Mouse (Mus musculus) left cerebral cortex, adult 9 months (tissue): ENCODE data around the gene Ablim1.

Source experiments
- DNase-seq, 2 experiments: peaks; one replicate each; pipeline ENCODE4 v3.0.0; 2022; ENCODE audit warnings: low spot score in 2 of 2

The Ablim1 gene

DNA sequence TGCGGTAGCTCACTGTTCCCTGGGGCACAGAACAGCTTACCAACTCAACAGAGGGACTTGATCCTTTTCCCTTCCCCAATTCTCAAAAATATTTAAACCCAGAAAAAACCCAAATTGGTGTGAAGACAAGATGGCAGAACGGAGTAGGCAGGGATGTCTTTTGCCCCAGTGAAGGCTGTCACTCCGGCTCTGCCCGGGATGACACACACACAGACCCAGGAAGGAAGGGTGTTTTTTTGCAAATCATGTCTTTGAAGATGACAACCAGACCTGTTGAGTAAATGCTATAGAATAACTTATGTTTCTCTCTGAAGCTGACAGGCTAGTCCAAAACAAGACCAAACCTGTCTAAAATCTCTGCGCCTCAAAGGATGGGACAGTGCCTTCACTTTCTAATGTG lies 187.2 kb downstream of the Ablim1 start:
- DNase-seq, result no peak

DNA sequence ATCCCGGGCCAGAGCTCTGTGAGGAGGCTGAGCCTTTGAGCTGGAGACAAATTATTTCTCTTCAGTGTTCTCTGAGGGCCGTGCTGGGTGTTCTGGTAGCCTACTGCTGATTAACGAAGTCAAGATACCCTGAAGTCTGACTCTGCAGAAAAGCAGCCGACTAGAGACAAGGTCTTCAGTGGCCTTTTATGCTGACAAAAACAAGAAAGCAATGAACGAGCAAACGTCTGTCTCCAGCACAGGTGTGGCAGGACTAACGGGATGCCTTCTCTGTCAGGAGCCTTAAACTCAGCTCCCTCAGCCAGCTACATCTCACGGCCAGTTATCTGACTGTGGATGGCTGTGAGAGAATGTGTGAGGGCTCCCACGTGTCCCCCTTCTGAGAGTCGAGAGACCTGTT lies 187.8 kb downstream of the Ablim1 start:
- no peak for DNase-seq

DNA sequence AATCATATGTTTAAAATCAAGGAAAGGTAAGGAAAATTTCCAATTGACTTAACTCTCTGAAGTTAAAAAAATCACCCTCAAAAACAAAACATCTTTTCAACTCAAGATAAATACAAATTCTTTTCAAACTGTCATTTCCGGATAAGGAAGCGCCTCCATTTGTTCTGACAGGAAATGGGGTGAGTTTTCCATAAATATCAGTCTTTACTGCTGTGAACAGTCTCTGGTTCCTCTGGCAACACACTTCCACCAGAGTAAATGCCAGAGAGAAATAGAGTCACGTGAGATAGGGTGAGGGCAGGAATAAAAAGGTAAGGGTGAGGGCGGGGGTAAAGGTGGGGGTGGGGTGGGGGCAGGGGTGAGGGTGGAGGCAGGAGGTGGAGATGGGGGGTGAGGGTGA lies 189.8 kb downstream of the Ablim1 start:
- DNase-seq, result no peak

DNA sequence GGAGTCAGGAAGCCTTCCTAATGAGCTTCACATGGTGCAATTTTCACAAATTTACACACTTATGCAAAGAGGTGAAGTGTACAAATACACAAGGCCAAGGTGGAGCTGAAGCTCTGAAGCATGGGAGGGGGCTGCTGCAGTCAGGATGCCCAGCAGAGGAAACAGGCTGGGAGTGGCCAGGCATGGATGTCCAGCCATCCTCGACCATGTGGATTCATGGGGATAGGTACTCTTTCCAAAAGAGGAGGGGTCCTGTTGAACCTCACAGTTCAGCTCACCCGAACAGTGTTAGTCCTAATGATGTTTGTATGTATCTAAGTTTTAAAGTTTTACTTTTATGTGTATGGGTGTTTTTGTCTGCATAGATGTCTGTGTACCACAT lies 190.6 kb downstream of the Ablim1 start:
- no peak for DNase-seq

DNA sequence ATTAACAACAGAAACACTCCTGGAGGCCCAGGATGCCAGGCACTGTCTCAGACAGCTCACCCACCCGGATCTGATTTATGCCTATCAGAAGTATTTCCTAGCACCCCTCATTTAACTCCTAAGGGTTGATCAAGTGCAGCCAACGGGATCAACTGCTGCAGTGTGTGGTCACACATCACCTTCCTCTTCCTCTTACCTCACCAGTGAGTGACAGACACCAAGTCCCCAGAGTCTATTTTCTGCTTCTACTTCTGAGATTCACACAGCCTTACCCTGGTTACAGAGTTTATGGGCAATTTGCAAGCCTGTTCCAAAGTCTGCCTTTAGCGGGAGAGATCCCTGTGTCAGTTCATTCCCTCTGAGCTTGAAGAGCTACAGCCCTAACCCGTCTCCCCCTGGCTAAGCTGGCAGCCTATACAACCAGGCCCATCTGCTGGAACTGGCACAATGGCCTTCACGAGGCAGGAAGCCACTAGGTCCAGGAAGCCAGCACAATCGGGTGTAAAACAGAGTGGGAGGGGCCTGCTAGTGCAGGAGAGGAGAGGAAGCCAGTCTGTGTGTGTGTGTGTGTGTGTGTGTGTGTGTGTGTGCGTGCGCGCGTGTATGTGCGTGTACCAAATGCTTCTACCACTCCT lies 191.1 kb downstream of the Ablim1 start:
- no peak for DNase-seq

DNA sequence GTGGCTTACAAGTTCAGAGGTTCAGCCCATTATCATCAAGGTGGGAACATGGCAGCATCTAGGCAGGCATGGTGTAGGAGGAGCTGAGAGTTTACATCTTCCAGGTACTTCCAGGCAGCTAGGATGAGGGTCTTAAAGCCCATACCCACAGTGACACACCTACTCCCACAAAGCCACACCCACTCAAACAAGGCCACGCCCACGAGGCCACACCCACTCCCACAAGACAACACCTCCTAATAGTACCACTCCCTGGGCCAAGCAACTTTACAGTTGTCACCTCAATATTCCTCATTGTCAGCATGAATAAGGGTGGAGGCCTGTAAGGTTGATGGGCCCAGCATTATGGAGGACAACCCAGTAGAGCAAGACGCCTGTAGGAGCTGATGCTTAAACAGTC lies 192.5 kb downstream of the Ablim1 start:
- no peak for DNase-seq

DNA sequence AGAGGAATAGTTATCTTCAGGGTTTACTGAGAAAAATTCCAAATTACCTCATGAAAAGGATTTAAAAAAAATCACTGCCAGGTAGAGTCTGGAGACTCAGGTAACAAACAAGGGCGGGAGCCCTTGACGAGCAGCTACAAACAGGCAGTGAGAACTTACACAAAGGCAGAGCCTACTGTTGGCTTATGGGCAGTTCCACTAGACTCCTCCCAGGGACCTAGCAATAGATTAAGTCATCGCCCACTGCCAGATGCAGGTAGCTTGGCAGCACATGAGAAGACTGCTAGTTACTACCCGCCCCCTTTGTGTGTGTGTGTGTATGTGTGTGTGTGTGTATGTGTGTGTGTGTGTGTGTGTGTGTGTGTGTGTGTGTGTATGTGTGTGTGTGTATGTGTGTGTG lies 193.7 kb downstream of the Ablim1 start:
- no peak for DNase-seq

DNA sequence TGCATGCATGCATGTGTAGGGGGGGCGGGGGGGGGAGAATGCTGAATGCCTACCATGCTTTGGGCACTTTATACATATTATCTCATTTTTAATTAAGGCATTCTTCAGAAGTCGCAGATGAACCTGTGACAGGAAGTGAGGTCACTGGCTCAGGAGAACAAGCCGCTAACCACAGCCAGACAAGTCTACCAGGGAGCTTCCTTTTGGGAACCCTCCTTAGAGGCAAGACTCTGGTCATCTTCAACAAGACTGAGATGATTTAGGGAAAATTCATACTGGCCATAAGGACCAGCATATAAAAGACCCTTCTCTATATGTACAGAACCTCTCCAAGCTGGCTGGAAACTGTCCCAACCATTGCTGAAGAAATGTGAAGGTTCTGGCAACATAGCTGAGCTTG lies 195.1 kb downstream of the Ablim1 start:
- DNase-seq, result no peak

DNA sequence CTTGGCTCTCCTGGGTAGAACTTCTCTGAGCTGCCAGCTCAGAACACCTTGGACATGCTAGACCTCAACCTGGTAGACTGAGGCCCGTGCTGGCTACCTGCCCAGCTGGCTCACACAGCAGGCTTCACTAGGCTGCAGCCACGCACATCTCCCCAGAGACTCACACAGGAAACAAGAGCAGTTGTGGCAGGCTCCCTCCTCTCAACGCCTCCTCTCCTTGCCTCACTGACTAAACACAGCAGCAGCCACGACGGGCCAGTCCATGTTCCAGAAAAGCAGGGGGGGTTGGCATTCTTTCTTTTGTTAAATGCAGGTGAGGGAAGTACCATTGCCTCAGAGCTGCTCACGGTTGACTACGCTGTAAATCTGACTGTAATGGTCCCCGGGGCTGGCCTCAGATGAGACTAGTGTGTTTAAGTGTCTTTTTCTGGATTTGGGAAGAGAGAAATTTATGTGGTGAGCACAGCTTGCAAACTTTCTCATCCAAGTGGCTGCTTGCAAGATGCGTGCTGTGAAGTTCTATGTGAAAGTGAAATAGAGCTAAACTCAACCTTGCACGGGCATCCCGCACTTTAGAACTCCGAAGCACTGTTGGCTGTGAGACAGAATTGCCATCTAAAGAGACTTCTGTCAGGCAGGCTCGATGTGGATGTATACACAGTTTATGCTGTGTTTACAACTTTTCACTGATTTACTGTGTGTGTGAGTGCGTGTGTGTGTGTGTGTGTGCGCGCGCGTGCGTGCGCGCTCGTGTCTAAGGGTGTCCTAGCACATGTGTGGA lies 195.7 kb downstream of the Ablim1 start:
- peak; percentile 75 to 85 for DNase-seq

DNA sequence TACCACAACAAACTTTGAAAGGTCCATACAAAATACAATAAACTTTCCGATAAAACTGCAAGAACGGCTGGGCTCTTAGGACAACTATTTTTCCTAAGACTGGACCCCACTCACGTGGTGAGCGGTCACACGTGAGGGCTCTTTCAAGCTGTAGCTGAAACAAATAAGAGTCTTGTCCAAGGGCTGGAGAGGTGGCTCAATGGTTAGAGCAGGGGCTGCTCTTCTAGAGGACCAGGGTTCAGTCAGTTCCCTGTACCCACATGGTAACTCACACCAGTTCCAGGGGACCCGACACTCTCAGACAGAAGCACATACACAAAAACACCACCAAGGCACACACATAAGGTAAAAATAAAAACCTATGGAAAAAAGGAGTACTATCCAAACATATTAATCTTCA lies 197.0 kb downstream of the Ablim1 start:
- DNase-seq, result no peak

DNA sequence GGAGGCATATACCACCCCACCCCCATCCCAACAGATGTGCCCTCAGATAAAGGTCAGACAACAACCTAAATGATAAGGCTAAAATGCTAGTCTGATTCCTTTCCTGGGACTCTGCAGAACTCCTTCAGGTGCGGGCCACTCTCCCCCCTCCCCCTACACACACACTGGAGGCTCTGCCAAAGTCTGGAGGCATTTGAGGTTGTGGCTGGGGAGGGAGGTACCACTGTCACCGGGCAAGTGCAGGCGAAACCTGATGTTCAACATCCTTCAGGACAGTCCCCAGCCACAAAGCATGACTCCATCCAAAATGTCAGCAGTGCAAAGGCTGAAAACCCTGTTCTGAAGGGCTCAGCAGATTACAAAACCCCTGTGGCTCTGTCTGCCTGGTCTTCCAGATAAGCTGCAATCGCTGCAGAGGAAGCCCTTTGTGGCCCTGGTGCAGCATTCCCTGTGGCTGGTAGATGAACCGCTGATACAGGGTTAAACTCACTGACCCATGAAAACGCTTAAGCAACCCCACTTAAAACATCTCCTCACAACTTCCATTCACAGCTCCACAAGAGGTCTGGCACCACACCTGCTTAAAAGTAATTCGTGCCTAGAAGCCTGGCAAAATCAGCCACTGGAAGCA lies 197.7 kb downstream of the Ablim1 start:
- no peak for DNase-seq

DNA sequence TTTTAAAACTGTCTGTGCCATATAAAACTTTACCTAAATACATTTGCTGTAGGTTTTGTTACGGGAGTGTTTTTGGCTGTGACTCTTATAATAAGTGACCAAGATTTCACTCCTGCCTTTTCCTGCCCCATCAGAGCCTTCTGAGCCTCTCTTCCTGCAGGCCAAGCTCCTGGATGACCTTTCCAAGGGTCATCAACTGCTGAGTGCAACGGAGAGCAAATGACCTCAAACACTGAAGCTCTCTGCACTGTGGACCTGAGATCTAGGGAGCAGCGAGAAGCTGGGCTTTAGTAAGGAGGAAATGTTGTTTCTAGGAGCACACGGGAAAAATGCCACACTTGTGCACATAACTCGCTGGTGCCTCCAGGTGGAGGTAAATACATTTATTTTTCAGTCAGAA lies 199.0 kb downstream of the Ablim1 start:
- no peak for DNase-seq

DNA sequence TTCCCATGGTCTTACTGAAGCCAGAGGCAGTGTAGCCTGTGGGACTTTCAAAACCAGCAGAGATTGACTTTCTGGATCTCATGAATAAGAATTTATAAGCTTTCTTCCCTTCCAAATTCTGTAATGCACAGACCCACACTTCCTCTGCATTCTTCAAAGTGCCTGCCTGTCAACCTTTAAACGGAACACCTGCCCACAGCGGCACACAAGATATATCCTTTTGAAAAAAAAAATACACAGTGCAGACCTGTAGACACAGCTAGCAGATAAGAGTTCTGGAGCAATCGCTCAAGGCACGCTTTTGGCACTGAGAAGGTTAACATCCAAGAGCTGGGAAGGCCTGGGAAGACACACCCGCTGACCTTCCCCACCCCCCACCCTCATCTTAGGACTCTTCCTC lies 199.8 kb downstream of the Ablim1 start:
- no peak for DNase-seq

DNA sequence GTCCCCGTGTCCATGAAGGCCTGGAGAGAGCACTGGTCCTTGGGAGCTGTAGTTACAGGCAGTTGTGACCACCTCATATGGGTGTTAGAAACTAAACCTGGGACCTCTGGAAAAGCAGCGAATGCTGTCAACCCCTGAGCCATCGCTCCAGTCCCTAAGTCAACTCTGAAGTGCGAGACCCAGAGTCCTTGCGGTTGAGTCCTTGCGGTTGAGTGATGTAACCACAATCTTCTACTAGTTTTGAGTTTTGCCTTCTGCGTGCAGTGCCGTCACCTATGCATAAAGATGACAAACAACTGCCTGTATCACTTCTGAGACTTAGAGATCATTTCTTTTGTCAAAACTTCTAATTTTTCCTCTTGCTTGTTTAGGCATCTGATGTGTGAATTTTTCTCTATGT lies 200.7 kb downstream of the Ablim1 start:
- DNase-seq, result no peak

DNA sequence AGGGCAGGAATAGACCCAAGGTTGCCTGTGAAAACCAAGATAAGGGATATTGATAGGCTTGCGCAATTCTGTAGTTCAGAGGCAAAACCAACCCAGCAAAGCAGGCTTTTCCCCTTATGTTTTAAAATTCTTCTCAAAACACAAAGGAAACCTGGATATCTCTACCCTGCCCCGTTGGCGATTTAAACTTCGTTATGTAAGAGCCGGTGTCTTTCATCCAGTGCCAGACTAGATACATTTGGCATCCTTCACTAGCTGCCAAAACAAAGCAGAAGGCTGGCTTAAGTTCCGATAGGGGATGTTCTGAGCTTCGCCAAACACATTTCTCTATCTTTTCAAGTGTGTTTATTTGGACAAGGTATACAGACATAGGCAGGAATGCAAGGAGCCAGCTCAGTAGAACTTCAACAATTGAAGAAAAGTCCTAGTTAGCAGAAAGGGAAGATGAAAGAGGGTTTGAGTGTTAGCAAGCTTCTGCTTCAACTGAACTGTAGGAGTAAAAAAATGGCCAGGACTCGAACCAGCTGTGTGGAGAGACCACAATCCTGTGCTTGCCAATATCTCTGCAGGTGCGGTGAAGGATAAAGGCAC lies 201.8 kb downstream of the Ablim1 start:
- no peak for DNase-seq

DNA sequence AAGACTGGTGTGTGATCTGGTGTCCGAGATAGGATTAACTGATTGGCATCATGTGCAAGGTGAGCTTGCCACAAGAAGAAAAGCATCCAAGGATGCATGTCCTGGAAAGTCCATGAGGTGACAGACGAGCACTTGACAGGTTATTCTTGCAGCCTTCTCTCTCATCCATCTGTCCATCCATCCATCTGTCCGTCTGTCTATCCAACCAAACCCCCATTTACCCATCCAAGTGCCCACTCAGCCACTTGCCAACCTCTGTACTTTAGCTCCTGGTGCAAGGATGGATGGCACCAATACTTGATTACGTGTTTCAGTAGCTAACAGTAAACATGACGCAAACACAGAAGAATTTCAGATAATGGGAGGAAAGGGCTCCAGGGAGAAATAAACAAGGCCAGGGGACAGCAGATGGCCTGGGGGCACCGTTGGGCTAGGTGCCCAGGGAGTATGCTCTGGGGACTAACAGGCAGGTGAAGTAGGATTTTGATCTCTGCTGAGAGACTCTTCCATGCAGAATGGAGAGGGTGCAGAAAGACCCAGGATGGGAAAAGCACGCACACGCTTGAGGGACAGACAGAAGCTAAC lies 202.4 kb downstream of the Ablim1 start:
- DNase-seq, result no peak

DNA sequence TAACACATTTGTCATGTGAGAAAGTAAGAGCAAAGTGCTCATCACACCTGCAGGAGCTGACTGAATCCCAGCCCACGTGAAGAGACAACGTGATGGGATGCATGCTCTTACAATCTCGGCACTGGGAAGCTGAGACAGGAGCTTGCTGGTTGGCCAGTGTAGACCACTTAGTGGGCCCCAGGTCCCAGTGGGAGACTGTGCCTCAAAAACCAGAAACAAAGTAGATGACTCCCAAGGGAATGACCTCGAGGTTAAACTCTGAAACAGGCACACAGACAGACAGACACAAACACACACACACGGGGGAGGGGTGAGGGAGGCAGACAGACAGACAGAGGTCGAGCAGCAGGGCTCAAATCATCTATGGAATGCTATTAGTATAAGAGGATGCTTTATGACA lies 203.4 kb downstream of the Ablim1 start:
- no peak for DNase-seq

DNA sequence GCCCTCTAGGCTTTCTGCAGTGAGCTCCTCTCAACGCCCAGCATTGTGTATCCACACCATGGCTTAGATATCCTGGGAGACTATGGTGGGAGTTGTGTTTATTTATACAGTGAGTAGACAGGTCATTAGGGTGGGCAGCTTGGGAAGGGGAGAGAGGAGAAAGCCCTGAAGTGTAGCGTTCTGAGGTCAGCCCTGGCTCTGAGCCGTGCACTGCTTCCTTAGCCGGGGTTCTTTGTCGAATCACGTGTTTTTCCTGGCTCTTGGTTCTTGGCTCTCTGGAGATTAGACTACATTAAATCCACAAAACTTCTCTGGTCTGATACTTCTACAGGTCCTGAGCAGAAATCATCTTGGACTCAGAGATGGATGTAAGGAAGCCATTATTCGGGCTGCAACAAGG lies 205.1 kb downstream of the Ablim1 start:
- DNase-seq, result no peak

DNA sequence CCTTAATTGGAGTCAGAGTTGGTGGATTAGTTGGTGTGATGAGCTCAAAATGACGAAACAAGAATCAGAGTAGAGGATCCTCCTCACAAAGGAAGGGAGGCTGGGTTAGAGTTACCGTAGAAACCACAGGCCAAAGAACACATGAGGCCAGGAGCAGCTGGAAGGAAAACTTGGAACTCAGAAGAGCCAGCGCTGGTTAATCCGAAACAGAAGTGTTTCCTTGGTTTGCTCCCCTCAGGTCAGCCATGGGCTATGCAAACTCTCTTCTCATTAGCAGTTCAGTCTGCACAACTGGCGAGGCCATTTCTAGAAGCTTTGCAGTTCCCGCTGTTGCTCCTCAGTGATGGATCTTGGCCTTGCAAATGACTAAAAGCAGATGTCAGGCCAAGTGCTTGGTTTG lies 208.2 kb downstream of the Ablim1 start:
- no peak for DNase-seq

DNA sequence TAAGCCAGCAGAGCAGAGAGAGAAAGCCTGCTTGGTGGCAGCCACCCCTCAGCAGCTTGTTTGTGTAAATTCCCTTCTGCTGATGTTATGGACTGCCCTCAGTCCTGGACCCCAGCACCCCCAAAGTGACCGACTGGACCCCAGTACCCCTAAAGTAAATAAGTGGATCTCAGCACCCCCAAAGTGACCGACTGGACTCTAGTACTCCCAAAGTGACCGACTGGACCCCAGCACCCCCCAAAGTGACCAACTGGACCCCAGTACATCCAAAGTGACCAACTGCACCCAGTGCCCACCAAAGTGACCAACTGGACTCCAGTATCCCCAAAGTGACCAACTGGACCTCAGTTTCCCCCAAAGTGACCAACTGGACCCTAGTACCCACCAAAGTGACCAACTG lies 208.7 kb downstream of the Ablim1 start:
- DNase-seq, result no peak

DNA sequence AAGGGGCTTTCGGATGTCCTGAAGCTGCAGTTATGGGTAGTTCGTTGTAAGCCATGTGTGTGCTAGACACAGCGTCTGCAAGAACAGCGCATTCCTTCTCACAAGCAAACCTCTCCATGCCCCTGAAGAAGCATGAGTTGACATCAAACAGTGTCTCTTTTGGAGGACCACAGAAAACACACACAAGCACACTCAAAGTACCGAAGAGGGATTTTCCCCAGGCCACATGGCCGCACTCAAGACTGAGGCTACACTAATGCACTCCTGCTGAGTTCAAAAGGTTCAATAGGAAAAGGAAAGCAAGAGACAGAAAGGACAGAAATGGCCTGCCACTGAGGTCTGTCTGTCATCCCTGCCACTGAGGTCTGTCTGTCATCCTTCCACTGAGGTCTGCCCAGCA lies 209.6 kb downstream of the Ablim1 start:
- DNase-seq, result no peak

DNA sequence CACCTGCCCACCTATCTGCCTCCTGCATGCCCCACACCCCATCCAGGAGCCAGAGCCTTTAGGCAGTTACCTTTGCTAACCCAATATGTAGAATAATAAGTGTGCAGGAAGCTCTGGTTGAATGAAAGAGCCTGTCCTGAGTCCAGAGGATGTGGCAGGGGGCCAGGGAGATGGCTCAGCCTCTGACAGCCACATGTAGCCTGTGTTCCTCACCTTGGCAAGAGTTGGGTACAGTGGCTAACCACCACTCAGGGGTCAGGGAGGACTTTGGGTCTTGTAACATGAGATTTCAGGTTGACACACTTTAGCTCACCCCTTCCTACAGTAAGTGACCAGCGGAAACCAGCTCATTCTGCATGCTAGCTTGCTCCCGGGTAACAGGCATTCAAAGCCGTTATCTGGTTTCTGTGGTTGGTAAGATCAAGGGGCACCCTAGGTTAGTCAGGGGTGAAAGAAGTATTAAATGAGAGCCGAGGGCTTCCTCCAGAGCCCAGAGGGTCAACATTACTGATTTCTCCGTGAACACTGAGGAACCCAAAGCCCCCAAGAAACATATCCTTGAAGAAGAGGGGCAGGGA lies 210.5 kb downstream of the Ablim1 start:
- no peak for DNase-seq
